Mouse (Mus musculus) lung, postnatal 0 days (tissue): ENCODE data around the gene Rpl10-ps3.

ENCODE experiments used
- CTCF ChIP-seq: IDR thresholded peaks from 2 replicates; pipeline ENCODE4 v1.5.1; 2016; ENCODE audit warnings: antibody characterized with exemption, mild to moderate bottlenecking
- EP300 ChIP-seq: IDR thresholded peaks from 2 replicates; pipeline ENCODE4 v1.6.1; 2016; ENCODE audit warnings: antibody characterized with exemption, mild to moderate bottlenecking, control low read depth

- TF ChIP-seq CTCF = no peak
- TF ChIP-seq EP300 = no peak
Measured at GRCm38 (mm10) chr9:50368551-50369297, 24.0 kb upstream of the Rpl10-ps3 start.
